Mouse (Mus musculus) CH12.LX (cell line): ENCODE data around the gene Igdcc4.

Experiments
- CHD2 ChIP-seq: IDR thresholded peaks from 2 replicates; pipeline ENCODE4 v1.6.1; 2011; ENCODE audit warnings: low read length, improper control_type of control experiment
- CTCF ChIP-seq, 2 experiments: IDR thresholded peaks in 1 of 2; conservative IDR thresholded peaks in 1 of 2; 2 replicates each; pipeline ENCODE4 v1.5.1; 2011 to 2012; ENCODE audit warnings: low read depth in 2 of 2, low read length in 2 of 2, improper control_type of control experiment in 1 of 2, inconsistent platforms in 1 of 2, mild to moderate bottlenecking in 1 of 2, moderate library complexity in 1 of 2
- E2F4 ChIP-seq: IDR thresholded peaks from 2 replicates; pipeline ENCODE4 v1.6.1; 2011; ENCODE audit warnings: low read depth, low read length, improper control_type of control experiment; ENCODE audit not compliant: insufficient replicate concordance
- EP300 ChIP-seq: IDR thresholded peaks from 2 replicates; pipeline ENCODE4 v1.6.1; 2011; ENCODE audit warnings: low read length, improper control_type of control experiment
- ETS1 ChIP-seq: conservative IDR thresholded peaks from 2 replicates; pipeline ENCODE4 v1.6.1; 2012; ENCODE audit warnings: low read depth, mild to moderate bottlenecking, inconsistent platforms, low read length, improper control_type of control experiment, moderate library complexity
- JUND ChIP-seq: conservative IDR thresholded peaks from 2 replicates; pipeline ENCODE4 v1.6.1; 2011; ENCODE audit warnings: low read depth, low read length, improper control_type of control experiment
- POLR2A ChIP-seq: IDR thresholded peaks from 2 replicates; pipeline ENCODE4 v1.6.1; 2011; ENCODE audit warnings: low read depth, mild to moderate bottlenecking, improper control_type of control experiment, low read length
- TCF12 ChIP-seq: IDR thresholded peaks from 2 replicates; pipeline ENCODE4 v1.6.1; 2014; ENCODE audit warnings: low read depth, mild to moderate bottlenecking, inconsistent platforms, low read length, improper control_type of control experiment

DNA sequence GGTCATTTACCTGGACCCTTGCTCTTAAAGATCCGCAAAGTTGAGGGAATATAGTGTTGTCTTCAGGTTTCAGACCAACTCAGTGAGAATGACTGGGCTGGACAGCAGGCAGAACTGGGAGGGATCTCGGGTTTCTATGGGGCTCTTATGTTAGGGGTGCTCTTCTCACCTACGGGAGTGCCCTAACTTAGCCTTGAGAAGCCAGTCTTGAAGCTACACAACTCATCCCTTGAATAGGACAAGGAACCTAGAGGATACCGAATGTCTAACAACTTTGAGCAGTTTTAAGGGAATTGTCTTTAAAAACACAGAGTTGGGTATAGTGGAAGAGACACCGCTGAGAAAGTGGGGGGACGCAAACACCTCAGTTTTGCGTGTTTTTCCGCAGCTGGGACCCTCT lies 39.2 kb downstream of the Igdcc4 start:
- TF ChIP-seq EP300 (no peak), CTCF (conservative IDR thresholded peaks at IDR 0.05 in 1 of 2, IDR thresholded peaks at IDR 0.05 in 1 of 2; ENCODE audit: low read depth in 2 of 2, low read length in 2 of 2) (no peak), JUND (no peak), POLR2A (no peak), E2F4 (no peak), TCF12 (no peak), CHD2 (no peak), ETS1 (no peak)
